Mouse (Mus musculus) 416B (cell line): ENCODE data around the gene Tnfsfm13.
A peak's percentile ranks its signal among the peaks of the same experiment; 100 is the strongest.
"Not testable (repeated sequence)": the region's sequence is repeated elsewhere in the genome, so short reads cannot be mapped to it uniquely, and the experiment has no call there.

Source experiments
- DNase-seq: peaks from one replicate; pipeline ENCODE4 v3.0.0; 2011; ENCODE audit warnings: low read depth

Gene Tnfsfm13

DNA sequence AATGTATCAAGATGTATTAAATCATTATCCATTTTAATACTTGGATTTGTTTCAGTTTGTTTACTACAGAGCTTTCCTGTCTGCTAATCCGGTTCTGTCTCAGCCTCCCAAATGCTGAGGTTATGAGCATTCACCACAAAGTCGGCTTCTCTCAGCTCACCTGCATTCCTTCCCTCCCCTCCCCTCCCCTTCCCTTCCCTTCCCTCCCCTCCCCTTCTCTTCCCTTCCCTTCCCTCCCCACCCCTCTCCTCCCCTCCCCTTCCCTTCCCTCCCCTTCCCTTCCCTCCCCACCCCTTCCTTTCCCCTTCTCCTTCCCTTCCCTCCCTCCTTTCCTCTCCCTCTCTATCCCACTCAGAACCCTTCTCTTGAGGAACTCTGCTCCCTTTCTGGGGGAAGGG, 8.7 kb upstream of the Tnfsfm13 start:
- no peak for DNase-seq

GRCm38 (mm10) chr11:69703814-69704612, 8.1 kb upstream of the Tnfsfm13 start:
- DNase-seq: no peak

GRCm38 (mm10) chr11:69703381-69703780, 7.5 kb upstream of the Tnfsfm13 start:
- not testable (repeated sequence) for DNase-seq

GRCm38 (mm10) chr11:69702886-69703285, 7.0 kb upstream of the Tnfsfm13 start:
- not testable (repeated sequence) for DNase-seq

DNA sequence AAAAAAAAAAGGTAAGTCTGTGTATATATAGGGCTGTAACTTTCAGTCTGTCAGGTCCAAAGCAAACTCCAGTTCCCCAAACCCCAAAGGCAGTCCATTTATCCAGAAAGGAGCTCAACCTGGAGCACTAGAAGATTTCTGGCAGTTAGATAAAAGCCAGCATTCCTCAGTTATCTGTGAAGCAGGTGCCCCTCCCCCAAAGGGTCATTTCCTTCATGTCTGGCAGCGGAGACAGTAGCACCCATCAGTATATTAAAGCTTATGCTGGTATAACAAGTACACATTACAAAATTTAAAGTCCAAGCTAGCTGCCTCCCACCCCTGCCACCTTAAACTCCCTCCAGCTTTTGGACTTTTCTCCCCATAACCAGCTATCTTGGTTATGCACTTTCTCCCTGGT, 3.7 kb upstream of the Tnfsfm13 start:
- no peak for DNase-seq

GRCm38 (mm10) chr11:69698574-69698973, 2.7 kb upstream of the Tnfsfm13 start:
- no peak for DNase-seq

DNA sequence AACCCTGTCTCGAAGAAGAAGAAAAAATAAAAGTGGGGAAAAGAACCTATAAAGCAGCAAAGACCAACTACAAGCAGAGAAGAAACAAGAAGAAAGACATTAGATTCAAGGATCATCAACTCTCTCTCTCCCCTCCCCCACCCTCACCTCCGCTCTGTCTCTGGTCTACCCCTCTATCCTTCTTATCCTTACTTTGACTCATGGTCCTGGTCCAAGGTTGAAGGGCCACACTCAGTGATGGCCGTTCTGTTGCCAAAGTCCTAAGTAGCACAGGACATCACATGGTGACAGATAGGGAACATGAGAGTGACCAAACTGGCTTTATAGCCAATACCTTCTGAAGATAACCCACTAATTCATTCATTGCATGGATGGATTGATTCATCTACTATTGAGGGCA, 1.5 kb upstream of the Tnfsfm13 start:
- DNase-seq: no peak

DNA sequence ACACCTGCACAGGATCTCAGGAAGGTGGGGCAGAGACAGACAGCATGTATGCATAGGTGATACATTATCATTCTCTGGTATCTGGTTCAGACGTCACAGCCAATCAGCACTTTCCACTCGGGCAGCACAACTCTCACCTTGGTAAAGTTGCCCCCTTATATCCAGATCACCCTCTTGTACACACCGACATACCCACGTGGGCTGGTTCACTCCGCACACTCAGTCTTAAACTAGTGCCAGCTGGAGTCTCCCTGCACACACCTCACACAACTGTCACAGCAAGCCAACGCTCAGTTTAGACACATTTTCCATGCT, 895 bp downstream of the Tnfsfm13 start:
- DNase-seq: no peak

- DNase-seq: no peak
Measured at GRCm38 (mm10) chr11:69693421-69693965, 2.4 kb downstream of the Tnfsfm13 start.

DNA sequence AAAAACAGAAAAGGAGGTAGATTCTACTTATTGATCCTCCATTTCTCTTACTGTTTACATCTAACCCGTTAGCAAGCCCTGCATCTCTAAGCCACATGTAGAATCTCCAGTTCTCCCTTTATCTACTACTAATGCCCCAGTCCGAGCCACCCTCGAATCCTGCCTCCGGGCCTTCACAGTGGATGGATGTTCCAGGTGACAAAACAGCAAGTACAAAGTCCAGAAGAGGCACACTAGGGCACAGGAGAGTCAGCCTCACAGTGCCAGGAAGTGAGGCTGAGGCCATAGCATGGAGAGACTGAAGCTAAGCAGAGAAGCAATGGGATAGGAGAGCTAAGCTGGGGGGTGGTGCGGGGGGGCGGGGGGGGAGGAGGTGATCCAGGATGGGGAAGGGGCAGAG, 3.0 kb downstream of the Tnfsfm13 start:
- no peak for DNase-seq

- peak; percentile 48 for DNase-seq
Measured at GRCm38 (mm10) chr11:69692196-69692811, 3.6 kb downstream of the Tnfsfm13 start.

DNA sequence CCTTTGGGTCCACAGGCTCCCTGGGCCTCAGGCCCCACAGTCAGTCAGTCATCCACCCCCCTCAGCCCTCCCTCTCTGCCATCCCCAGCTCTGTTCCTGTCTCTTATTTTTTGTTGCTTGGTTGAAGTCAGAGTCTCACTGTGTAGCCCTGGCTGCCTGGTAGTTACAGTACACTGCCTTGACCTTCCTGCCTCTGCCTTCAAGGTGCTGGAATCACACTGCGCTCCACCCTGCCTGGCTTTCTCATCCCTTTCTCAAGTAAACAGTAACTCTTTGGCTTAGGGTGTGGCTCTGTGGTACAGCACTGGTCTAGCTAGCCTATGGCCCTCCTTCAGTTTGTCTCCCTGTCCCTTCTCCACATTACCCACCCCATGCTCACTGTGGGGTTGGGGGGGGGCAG, 6.0 kb downstream of the Tnfsfm13 start:
- no peak for DNase-seq

DNA sequence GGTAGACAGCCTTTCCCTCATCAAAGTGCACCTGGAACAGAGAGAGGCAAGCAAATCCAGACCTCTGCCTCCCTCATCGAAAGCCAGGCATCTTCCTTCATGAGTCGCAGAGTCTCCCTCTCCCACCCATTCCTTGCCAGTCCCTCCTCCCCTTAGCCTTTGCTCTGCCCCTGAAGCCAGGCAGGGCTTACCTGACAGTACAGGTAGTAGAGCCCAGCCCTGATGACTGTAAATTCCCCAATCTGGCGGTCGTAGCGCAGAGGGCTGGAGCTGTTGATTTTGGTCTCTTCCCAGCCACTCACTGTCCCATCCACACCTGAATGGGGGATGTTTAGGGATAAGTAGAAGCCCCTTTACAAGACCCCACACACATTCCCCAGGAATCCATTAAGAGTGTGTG, 8.8 kb downstream of the Tnfsfm13 start:
- DNase-seq: no peak

DNA sequence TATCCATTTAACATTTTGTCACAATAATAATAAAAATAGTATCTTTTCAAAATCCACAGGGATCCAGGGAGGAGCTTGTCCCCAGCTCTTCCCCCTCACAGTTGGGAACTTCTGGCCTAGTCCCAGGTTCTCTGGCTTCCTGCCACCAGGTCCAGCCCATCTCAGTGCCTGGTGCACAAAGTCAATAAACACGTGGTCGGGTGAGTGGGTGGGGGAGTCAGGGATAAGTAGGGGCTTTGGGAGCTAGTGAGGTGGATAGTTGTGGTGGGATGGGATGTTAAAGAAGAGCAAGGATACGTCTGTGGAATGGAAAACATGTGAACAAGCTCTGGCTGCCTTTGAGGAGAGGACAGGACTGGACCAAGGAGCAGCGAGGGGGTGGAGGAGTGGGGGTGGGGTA, 9.5 kb downstream of the Tnfsfm13 start:
- DNase-seq: no peak

GRCm38 (mm10) chr11:69685526-69686148, 10.3 kb downstream of the Tnfsfm13 start, which contains the start of gene Tnfsf13:
Tnfsf13 (minus strand) TSS chr11:69685784.
- peak; percentile 54 for DNase-seq

GRCm38 (mm10) chr11:69684936-69685335, 11.0 kb downstream of the Tnfsfm13 start:
- DNase-seq: no peak

- no peak for DNase-seq
Measured at GRCm38 (mm10) chr11:69684128-69684745, 11.7 kb downstream of the Tnfsfm13 start.

GRCm38 (mm10) chr11:69683576-69683975, 12.3 kb downstream of the Tnfsfm13 start:
- no peak for DNase-seq

DNA sequence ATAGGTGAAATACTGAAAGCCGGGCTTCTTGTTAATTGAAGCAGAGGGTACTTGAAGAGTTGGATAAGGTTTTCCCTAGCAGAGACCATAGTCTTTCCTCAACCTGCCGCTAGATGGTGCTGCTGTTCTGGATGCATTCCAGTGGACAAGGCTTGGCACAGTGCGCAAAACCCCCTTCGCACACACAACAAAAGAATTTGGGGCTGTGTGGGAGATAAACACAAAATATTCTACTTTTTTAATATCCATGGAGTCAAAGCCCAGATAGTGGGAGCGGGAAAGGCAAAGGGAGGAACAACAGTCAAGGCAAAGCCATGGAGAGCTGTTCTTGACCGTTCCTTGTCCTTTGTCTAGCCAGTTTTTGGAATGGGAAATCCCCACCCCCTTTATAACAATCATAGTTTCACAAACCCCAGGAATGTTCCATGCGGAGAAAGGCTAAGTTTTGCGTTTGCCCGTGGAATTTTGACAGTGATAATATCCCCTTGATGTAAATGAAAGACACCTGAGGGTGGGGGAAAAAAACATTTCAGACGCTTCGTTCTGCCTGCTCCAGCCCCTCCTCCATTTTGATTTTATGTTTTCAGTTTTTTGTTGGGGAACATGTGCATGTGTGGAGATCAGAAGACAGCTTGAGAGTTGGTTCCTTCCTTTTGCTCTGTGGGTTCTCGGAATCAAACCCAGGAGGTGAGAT, 12.9 kb downstream of the Tnfsfm13 start:
- DNase-seq: peak; percentile 93

DNA sequence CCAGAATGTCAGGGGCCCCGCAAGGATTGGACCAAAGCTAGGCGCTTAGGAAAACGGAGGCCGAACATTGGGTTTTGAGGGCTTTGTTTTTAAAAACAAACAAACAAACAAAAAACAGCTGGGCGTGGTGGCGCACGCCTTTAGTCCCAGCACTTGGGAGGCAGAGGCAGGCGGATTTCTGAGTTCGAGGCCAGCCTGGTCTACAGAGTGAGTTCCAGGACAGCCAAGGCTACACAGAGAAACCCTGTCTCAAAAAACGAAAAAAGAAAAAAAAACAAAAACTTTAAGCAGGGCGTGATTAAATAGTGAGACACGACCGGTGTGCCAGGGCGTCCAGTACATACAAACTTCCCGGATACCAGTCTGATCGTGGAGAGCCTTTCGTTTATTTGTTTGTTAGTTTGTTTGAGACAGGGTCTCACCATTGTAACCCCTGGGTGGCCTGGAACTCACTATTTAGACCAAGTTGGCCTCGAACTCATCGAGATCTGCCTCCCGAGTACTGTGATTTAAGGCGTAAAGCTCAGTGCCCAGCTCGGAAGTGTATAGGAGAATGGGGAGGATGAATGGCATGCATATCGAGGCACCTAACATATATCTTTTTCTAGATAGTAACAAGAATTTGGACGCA, 13.6 kb downstream of the Tnfsfm13 start:
- DNase-seq: no peak
